Mouse (Mus musculus) T-cell, adult 2 months (primary cell): ENCODE data around the gene Pcolce2.

Source experiments
- DNase-seq: peaks from one replicate; pipeline ENCODE4 v3.0.0; 2022; ENCODE audit warnings: low spot score

Gene Pcolce2

GRCm38 (mm10) chr9:95654356-95654755 is 17.0 kb downstream of the Pcolce2 start:
- DNase-seq, result no peak

DNA sequence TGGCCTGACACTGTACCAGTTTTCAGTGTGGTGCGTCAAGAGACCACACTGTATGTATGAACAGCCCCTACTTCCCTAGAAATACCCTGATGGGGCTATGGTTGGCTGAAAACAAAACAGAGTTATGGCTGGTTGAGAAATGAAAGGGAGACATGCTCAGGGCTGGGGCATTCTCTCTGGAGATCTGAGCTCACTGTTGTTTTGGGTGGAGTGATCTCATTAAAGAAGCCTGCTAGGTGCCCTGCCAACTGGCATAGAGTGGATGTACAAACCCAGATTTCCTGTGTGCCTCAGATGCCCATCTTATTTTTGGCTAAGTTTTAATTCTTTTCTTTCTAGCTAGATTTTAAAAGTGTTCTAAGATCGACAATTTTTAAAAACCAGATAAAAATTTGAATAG is 20.5 kb downstream of the Pcolce2 start:
- no peak for DNase-seq

DNA sequence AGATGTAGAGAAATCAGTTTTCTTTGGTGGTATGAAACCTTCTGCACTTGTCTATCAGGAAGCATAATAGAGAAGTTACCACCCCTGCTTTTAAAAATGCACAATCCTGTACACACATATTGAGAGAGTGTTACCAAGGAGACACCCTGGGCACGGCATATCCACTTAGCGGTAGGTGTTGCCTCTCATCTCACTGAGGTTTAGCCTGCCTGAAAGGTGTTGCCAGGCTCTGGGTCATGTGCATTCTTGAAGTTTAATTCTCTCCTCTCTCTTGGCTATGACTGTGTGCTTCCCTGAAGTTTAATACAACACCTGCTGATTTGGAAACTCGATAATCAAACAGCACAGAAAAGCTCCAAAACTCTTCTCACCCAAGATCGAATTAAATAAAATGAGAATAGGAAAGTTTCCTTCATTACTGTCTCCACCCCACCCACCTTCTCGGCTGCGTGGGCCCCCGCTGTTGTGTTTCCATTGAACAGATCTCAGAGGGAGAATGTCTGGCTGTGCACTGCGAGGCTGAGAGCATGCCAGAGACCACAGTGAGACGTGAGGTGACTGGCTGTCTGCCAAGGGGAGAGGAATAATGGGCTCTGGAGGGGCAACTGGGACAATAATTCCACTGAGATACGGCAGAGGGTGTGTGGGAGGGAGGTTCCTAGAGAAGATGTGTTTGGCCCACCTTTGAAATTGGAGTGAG is 27.0 kb downstream of the Pcolce2 start:
- DNase-seq, result no peak

GRCm38 (mm10) chr9:95665835-95666234 is 28.4 kb downstream of the Pcolce2 start:
- no peak for DNase-seq

GRCm38 (mm10) chr9:95667836-95668235 is 30.4 kb downstream of the Pcolce2 start:
- no peak for DNase-seq

GRCm38 (mm10) chr9:95668306-95668705 is 30.9 kb downstream of the Pcolce2 start:
- DNase-seq, result no peak

- DNase-seq, result no peak
Observed at GRCm38 (mm10) chr9:95672331-95672730, 34.9 kb downstream of the Pcolce2 start.

- no peak for DNase-seq
Observed at GRCm38 (mm10) chr9:95672760-95673159, 35.4 kb downstream of the Pcolce2 start.

- DNase-seq, result no peak
Observed at GRCm38 (mm10) chr9:95675064-95675699, 37.8 kb downstream of the Pcolce2 start.

GRCm38 (mm10) chr9:95676021-95676420 is 38.6 kb downstream of the Pcolce2 start:
- no peak for DNase-seq

DNA sequence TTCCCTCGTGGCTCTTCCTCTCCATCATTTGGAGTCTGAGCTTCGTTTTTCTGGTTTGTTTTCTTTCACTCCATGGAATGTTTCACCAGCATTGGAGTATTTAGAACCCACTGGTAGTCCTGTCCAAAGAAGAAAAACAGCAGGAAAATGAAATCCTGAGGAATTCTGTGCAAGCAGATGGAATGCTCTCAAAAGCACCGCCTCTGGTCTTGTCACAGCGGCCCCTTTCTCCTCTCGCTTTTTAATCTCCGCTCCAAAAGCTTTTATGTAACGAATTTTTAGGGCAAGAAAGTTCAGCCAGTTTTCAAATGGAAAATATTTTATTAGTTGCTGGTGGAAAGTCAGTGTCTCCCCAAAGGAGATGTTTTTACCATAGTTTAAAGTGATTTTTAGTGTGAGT is 42.6 kb downstream of the Pcolce2 start:
- DNase-seq, result no peak

- no peak for DNase-seq
Observed at GRCm38 (mm10) chr9:95680691-95681090, 43.3 kb downstream of the Pcolce2 start.

- no peak for DNase-seq
Observed at GRCm38 (mm10) chr9:95685660-95686440, 48.4 kb downstream of the Pcolce2 start.

DNA sequence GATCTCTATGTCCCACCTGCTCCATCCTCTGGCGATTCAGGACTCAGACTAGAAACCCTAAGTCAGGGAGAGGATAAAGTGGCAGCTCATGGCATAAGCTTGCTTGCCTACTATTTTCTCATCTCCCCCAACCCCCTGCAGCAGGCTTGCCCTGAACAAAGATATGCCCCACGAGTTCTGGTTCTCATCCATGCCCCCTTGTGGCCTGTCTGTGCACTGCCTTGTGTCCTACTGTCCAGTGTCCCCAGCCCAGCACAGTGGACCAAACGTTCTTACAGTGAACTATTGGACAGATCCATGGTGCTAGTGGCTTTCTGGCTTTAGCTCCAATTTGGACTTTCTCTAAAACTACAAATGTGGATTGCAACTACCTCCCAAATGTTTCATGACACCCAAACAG is 50.7 kb downstream of the Pcolce2 start:
- no peak for DNase-seq

GRCm38 (mm10) chr9:95692823-95693222 is 55.4 kb downstream of the Pcolce2 start:
- DNase-seq, result no peak

DNA sequence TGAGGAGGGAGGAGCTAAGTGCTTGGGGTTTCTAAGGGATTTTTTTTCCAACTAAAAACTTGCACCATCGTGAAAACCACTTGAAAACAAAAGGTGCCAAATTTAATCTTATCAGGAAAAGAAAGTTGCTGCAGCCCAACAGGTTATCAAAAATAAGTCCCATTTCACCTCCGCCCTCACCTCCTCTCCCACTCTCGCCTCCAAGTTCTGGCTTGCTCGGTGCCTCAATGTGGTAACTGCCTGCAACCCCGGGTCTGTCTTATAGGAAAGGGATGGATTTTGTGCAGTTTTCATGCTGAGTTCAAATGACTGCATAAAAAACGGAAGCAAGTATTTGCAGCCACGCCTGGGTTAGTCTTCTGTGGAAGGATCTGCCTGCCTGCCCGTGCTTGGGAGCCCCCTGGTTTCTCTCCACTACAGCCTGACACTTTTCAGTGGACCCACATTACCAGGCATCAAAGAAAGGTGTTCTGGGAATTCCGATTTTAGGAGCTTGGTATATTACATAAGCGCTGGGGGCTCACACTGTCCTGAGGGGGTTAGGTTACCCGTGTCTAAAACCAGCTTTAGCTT is 56.2 kb downstream of the Pcolce2 start:
- DNase-seq, result no peak

DNA sequence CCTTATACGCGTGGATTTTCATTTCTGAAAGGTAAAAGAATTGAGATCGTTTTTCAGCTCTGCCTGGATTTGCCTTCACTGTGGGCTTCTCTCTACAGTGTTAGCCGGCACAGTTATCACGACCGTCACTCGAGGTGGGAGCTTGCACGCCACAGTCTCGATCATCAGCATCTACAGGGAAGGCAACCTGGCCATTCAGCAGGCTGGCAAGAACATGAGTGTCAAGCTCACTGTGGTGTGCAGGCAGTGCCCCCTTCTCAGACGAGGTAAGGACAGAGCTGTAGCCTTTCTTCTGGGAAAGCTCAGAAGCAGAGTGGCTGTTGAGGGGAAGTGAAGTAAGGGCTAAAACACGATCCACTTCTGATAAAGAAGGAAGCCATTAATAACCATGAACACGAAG is 57.1 kb downstream of the Pcolce2 start:
- DNase-seq, result no peak

GRCm38 (mm10) chr9:95695023-95695422 is 57.6 kb downstream of the Pcolce2 start:
- DNase-seq, result no peak

DNA sequence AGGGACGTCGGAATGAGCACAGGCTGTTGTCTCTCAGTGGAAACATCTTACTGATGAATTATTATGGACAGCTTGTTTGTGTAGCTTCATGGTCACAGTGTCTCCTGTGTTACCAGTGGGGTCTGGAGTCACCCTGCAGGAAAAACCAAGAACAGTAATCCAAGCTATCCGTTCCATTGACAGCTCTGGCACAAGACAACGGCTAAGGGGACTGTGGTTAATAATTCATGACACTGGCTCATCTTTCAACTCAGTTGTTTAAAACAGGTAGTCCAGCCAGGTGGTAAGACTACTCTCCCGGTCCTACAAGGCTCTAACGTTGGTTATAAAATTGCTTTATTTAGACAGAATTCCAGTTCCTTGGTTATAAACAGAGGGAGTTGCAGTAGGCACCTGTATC is 59.2 kb downstream of the Pcolce2 start:
- DNase-seq, result no peak

- DNase-seq, result no peak
Observed at GRCm38 (mm10) chr9:95697808-95698207, 60.4 kb downstream of the Pcolce2 start.

DNA sequence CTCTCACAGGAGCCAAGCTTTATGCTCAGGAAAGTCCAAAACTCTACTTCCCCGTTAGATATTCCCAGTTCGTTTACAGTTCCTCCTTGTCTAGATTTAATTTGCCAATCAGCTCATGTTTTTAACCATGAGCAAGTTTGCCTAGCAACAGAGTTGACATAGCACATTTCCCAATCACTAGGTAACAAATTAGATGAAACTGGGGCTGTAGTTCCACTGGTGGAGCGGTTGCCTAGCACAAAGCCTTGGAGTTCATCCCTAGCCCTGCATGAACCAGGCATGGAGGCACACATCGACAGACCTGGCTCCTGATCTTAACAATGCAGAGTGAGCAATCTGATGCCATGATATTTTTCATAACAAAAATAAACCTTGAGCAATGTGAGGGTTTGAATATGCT is 61.9 kb downstream of the Pcolce2 start:
- DNase-seq, result no peak

GRCm38 (mm10) chr9:95704078-95704477 is 66.7 kb downstream of the Pcolce2 start:
- DNase-seq, result no peak

DNA sequence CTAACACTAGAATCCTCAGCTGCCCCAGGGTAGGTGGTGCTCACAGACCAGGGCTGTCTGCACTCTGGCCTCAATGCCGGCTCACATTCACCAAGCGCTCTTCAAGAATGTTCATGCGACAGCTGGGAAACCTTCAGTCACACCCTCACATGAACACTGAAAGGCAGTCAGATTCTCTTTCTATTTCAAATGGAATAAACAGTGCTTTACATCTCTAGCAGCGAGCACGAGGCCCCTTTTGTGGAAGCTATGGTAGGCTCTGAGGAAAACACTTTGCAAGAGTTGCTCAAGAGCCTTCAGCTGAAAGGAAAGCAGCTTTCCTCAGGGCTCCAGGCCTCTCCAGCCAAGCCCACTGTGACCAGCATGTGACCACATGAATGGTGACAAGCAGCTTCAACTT is 68.0 kb downstream of the Pcolce2 start:
- no peak for DNase-seq
